Mouse (Mus musculus): ENCODE data around the gene D430041D05Rik. TPM values are rescaled to one million over a fixed set of nuclear protein-coding genes. Genes with fewer than 3 reads are reported as not detected.

The D430041D05Rik gene
- under 0.01 and 0.05 TPM in 2 replicates for polyA plus RNA-seq (2012; rRNA removed)

DNA sequence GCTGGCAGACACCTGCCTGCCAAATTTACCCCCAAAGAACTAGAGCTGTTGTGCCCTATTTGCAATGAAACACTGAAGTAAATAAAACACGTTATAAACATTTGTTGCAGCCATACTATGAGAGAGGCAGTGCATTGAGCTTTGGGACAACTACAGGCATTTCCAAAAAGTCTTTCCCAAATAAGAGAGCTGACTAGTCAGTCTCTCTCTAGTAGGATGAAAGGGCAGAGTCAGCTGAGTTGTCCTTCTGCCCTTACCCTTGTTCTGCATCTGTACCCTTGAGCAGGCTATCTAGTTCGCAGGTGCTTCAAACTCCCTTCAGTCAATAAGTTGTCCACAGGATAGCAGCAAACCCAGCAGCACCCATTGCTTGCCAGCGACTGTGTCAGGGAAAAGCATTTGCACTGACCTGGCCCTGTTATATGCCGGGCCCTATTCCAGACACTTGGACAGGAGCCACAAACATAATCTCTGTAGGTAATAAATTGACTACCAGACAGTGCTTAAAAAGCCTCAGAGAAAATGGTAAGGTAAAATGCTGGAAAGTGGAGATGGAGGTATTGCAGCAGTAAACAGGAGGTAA is at the start of gene D430041D05Rik:
TSS of gene D430041D05Rik (minus strand) at position 51 of the 583 bp plus-strand sequence.

GRCm38 (mm10) chr2:104122505-104123378 is 288.1 kb downstream of the D430041D05Rik start, which contains the start of gene A930018P22Rik:
Gene A930018P22Rik, plus strand, starts transcription at chr2:104122769.

GRCm38 (mm10) chr2:104095741-104096213 is 315.0 kb downstream of the D430041D05Rik start, which contains the start of gene Cd59a:
Gene Cd59a, plus strand, starts transcription at chr2:104095801.

Other genes with a start within 250 kb of the D430041D05Rik start
- 7.3 and 8.6 TPM in 2 replicates for gene Hipk3, start 83.4 kb upstream of the D430041D05Rik start, polyA plus RNA-seq (2012; rRNA removed)
- gene Cstf3, start 179.5 kb upstream of the D430041D05Rik start, polyA plus RNA-seq (2012; rRNA removed), result 16.4 and 18.0 TPM in 2 replicates

Data from liver, embryonic 14 days (tissue).